Mouse (Mus musculus): ENCODE results near the gene Tmem35b. TPM values are rescaled to one million over a fixed set of nuclear protein-coding genes. Genes with fewer than 3 reads are reported as not detected.
"Not testable (repeated sequence)": the region's sequence is repeated elsewhere in the genome, so short reads cannot be mapped to it uniquely, and the experiment has no call there.

The Tmem35b gene
- 15.3 and 20.1 TPM in 2 replicates for polyA plus RNA-seq (2016; fragmentation: Nextera tagmentation; extraction: Ambion mirVana)

DNA sequence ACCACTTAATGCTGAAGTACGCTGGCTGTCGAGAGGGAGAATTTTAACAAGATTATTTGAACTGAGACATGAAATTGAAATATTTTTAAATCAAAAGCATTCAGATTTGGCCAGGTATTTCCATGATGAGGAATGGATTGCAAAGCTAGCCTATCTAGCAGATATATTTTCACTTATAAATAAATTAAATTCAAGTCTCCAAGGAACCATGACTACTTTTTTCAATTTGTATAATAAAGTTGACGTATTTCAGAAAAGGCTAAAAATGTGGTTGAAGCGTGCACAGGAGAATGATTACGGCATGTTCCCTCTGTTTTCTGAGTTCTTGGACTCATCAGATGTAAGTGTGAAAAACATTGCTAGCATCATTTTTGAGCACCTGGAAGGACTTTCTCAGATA is at the start of gene Tmem35b:
Gene Tmem35b, plus strand, starts transcription at position 301 of the 400 bp plus-strand sequence.
- 96% methylated on average over 5 of the region's 5 CpGs for WGBS
- DNase-seq (ENCODE audit: low spot score): no peak
- Histone ChIP-seq H3K9me3 (replicated peaks) (no peaks in the 10 kb centered on the region), H3K27ac (replicated peaks) (no peak within 1 kb of the TSS), H3K36me3 (peaks cover 2% of the 10 kb centered on the region), H3K4me1 (peaks cover 20% of the 10 kb centered on the region), H3K27me3 (ENCODE audit: low read depth, poor library complexity, severe bottlenecking) (no peaks in the 10 kb centered on the region), H3K4me3 (no peak within 1 kb of the TSS)

GRCm38 (mm10) chr4:127074915-127075314 is 48.6 kb upstream of the Tmem35b start:
- Histone ChIP-seq H3K9me3 (replicated peaks) (peaks cover 7% of the 10 kb centered on the region; the same call in 1 of the 2 replicates), H3K36me3 (no peaks in the 10 kb centered on the region), H3K27ac (replicated peaks) (no peak overlapping the region), H3K4me3 (no peak overlapping the region), H3K4me1 (peaks cover 11% of the 10 kb centered on the region), H3K27me3 (ENCODE audit: low read depth, poor library complexity, severe bottlenecking) (no peaks in the 10 kb centered on the region)
- WGBS: 74% methylated on average over 1 of the region's 1 CpGs
- DNase-seq (ENCODE audit: low spot score): no peak

- under 1% methylated on average over 46 of the region's 46 CpGs for WGBS
- Histone ChIP-seq H3K9me3 (replicated peaks) (0 out of 2 replicates have a peak, but pooled peaks cover 1% of the 10 kb centered on the region), H3K36me3 (no peaks in the 10 kb centered on the region), H3K4me3 (peak within 1 kb of the TSS; percentile 64), H3K4me1 (peaks cover 11% of the 10 kb centered on the region), H3K27me3 (ENCODE audit: low read depth, poor library complexity, severe bottlenecking) (no peaks in the 10 kb centered on the region), H3K27ac (replicated peaks) (peak within 1 kb of the TSS; percentile 87)
- DNase-seq (ENCODE audit: low spot score): peak; percentile 97
Measured at GRCm38 (mm10) chr4:127076875-127077548, 46.5 kb upstream of the Tmem35b start, which contains the start of gene Zmym6. Gene Zmym6 (plus strand): TSS chr4:127077383.

DNA sequence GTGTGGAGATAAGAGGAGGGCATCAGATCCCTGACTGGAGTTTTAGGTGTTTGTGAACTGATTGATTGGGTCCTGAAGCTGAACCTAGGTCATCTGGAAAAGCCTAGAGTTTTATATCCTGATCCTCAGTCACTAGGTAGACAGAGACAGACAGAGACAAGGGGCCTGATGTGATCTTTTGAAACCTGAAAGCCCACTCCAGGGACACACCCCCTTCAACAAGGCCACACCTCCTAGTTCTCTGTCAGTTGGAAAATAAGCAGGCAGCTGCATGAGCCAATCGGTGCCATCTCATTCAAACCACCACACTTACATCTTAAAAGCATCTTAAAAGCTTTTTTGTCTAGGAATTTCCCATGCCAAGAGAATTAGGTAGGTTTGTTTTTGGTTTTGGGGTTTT is 42.7 kb upstream of the Tmem35b start:
- 55% methylated on average over 1 of the region's 1 CpGs for WGBS
- H3K4me3 ChIP-seq: no peak overlapping the region
- H3K27ac ChIP-seq (replicated peaks): no peak overlapping the region
- H3K4me1 ChIP-seq: peaks cover 11% of the 10 kb centered on the region
- no peaks in the 10 kb centered on the region for H3K36me3 ChIP-seq
- no peak for DNase-seq (ENCODE audit: low spot score)
- no peaks in the 10 kb centered on the region for H3K9me3 ChIP-seq (replicated peaks)
- no peaks in the 10 kb centered on the region for H3K27me3 ChIP-seq (ENCODE audit: low read depth, poor library complexity, severe bottlenecking)

DNA sequence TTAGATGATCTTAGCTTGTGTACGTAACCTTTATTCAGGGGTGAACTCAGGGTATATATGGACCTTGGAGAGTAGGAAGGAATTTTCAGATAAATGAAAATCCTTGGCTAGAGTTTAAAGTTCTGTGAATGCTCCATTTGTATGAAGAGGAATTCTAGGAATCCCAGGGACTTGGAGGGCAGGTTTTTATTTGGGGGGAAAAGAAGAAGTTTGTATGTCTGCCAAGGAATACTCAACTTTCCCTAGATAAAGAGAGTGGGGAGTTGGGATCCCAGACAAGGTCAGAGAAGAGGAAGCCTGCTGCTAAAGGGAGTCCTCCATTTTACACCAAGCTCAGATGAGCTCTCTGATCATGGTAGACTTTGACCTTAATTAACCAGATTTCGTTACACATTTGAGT is 40.4 kb upstream of the Tmem35b start:
- peaks cover 8% of the 10 kb centered on the region; the same call in 1 of the 2 replicates for H3K36me3 ChIP-seq

DNA sequence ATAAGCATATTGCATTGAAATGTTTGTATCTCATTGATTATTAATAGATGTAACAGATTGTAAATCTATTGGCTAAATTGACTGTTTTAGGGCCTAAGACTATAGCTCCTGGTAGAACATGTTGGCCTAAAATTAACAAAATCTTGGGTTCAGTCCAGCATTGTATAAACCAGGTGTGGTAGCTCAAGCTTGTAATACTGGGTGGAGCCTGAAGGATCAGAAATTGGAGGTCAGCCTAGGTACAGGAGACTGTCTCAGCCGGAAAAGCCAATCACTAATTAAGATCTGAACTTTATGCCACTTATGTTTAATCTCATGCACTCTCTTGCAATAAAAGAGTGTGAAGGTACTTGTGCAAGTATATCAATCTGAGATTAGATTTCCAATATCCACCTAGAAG is 37.7 kb upstream of the Tmem35b start:
- no peaks in the 10 kb centered on the region for H3K27me3 ChIP-seq (ENCODE audit: low read depth, poor library complexity, severe bottlenecking)
- H3K36me3 ChIP-seq: peaks cover 32% of the 10 kb centered on the region
- no peak overlapping the region for H3K4me3 ChIP-seq
- DNase-seq (ENCODE audit: low spot score): no peak
- 88% methylated on average over 1 of the region's 1 CpGs for WGBS
- no peak overlapping the region for H3K27ac ChIP-seq (replicated peaks)
- H3K4me1 ChIP-seq: no peaks in the 10 kb centered on the region
- no peaks in the 10 kb centered on the region for H3K9me3 ChIP-seq (replicated peaks)

More for the DNA sequence above, 40.4 kb upstream of the Tmem35b start:
- peaks cover 2% of the 10 kb centered on the region for H3K4me1 ChIP-seq
- DNase-seq (ENCODE audit: low spot score): no peak
- H3K4me3 ChIP-seq: no peak overlapping the region
- H3K27ac ChIP-seq (replicated peaks): no peak overlapping the region
- no peaks in the 10 kb centered on the region for H3K9me3 ChIP-seq (replicated peaks)
- no peaks in the 10 kb centered on the region for H3K27me3 ChIP-seq (ENCODE audit: low read depth, poor library complexity, severe bottlenecking)
- 87% methylated on average over 2 of the region's 2 CpGs for WGBS

DNA sequence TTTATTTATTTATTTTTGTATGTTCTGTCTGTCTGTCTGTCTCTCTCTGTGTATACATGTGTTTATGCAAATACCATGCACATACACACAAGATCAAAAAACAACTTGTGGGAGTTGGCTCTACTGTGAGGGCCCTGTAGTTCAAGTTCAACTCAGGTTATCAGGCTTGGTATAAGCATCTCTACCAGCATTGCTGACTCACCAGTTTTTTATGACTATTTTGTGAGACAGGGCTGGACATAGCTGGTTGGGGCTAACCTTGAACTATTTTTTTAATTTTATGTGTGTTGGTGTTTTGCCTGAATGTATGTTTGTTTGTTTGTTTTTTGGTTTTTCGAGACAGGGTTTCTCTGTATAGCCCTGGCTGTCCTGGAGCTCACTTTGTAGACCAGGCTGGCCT is 32.3 kb upstream of the Tmem35b start:
- Histone ChIP-seq H3K27ac (replicated peaks) (no peak overlapping the region), H3K4me1 (no peaks in the 10 kb centered on the region), H3K4me3 (no peak overlapping the region), H3K36me3 (peaks cover 52% of the 10 kb centered on the region), H3K27me3 (ENCODE audit: low read depth, poor library complexity, severe bottlenecking) (no peaks in the 10 kb centered on the region), H3K9me3 (replicated peaks) (no peaks in the 10 kb centered on the region)
- DNase-seq (ENCODE audit: low spot score): no peak
- 84% methylated on average over 1 of the region's 1 CpGs for WGBS

DNA sequence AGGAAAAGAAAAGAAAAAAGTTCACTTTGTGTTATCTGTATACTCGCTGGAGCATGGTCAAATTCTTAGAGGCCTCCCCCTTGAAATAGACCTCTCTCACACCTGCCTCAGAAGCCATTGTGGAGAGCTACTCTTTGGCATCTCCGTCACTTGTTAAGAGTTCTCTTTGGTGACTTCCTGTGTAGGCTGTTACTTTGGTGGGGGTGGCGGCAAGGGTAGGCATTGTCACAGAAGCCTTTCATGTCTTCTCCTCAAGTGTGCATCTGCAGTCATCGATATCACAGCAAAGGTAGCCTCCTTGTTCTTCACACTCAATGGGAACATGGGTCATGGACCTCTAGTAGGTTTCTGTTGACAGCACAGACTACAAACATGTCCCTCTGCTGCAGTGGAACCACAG is 28.4 kb upstream of the Tmem35b start:
- WGBS: 89% methylated on average over 4 of the region's 4 CpGs
- Histone ChIP-seq H3K4me3 (no peak overlapping the region), H3K27ac (replicated peaks) (no peak overlapping the region), H3K9me3 (replicated peaks) (no peaks in the 10 kb centered on the region), H3K27me3 (ENCODE audit: low read depth, poor library complexity, severe bottlenecking) (no peaks in the 10 kb centered on the region), H3K36me3 (peaks cover 30% of the 10 kb centered on the region), H3K4me1 (no peaks in the 10 kb centered on the region)
- no peak for DNase-seq (ENCODE audit: low spot score)

GRCm38 (mm10) chr4:127099552-127099951 is 23.9 kb upstream of the Tmem35b start:
- not testable (repeated sequence) for H3K27me3 ChIP-seq (ENCODE audit: low read depth, poor library complexity, severe bottlenecking); H3K27ac ChIP-seq (replicated peaks); DNase-seq (ENCODE audit: low spot score); H3K4me1 ChIP-seq; H3K9me3 ChIP-seq (replicated peaks); H3K4me3 ChIP-seq
- WGBS: 92% methylated on average over 1 of the region's 2 CpGs
- peaks cover 23% of the 10 kb centered on the region for H3K36me3 ChIP-seq

GRCm38 (mm10) chr4:127107566-127107965 is 15.9 kb upstream of the Tmem35b start:
- Histone ChIP-seq H3K36me3 (peaks cover 36% of the 10 kb centered on the region), H3K4me3 (no peak overlapping the region), H3K27ac (replicated peaks) (no peak overlapping the region), H3K27me3 (ENCODE audit: low read depth, poor library complexity, severe bottlenecking) (no peaks in the 10 kb centered on the region), H3K9me3 (replicated peaks) (0 out of 2 replicates have a peak, but pooled peaks cover 3% of the 10 kb centered on the region), H3K4me1 (no peaks in the 10 kb centered on the region)
- WGBS: 93% methylated on average over 4 of the region's 4 CpGs
- DNase-seq (ENCODE audit: low spot score): no peak

DNA sequence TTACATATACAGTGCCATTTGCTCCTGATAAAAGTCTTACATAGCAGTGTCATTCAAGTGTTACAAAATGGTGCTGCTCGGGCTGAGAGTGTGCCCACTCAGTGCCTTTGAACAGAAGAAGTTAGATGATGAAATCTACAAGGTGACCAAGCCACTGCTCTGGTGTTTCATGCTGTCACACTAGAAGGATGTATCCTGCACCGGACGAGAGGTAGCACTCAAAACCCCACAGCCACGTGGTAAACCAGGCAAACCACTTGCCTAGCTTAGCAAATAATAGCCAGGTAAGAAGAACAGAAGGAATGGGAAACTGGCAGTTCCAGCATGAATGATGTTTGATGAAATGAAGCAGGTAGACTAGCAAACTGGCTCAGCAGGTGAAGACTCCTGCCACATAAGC is 12.9 kb upstream of the Tmem35b start:
- Histone ChIP-seq H3K4me3 (no peak overlapping the region), H3K27ac (replicated peaks) (no peak overlapping the region), H3K36me3 (peaks cover 30% of the 10 kb centered on the region), H3K4me1 (no peaks in the 10 kb centered on the region), H3K27me3 (ENCODE audit: low read depth, poor library complexity, severe bottlenecking) (no peaks in the 10 kb centered on the region), H3K9me3 (replicated peaks) (0 out of 2 replicates have a peak, but pooled peaks cover 3% of the 10 kb centered on the region)
- no peak for DNase-seq (ENCODE audit: low spot score)
- WGBS: 82% methylated on average over 4 of the region's 4 CpGs

GRCm38 (mm10) chr4:127124331-127124730 is 840 bp downstream of the Tmem35b start:
- peaks cover 20% of the 10 kb centered on the region for H3K4me1 ChIP-seq
- WGBS: 88% methylated on average over 1 of the region's 1 CpGs
- no peak overlapping the region for H3K27ac ChIP-seq (replicated peaks)
- no peaks in the 10 kb centered on the region for H3K27me3 ChIP-seq (ENCODE audit: low read depth, poor library complexity, severe bottlenecking)
- H3K36me3 ChIP-seq: peaks cover 11% of the 10 kb centered on the region
- H3K4me3 ChIP-seq: no peak overlapping the region
- no peaks in the 10 kb centered on the region for H3K9me3 ChIP-seq (replicated peaks)
- no peak for DNase-seq (ENCODE audit: low spot score)

GRCm38 (mm10) chr4:127125834-127126463 is 2.5 kb downstream of the Tmem35b start:
- peak; percentile 88 for DNase-seq (ENCODE audit: low spot score)
- peak overlapping the region; percentile 77 for H3K4me3 ChIP-seq
- no peaks in the 10 kb centered on the region for H3K27me3 ChIP-seq (ENCODE audit: low read depth, poor library complexity, severe bottlenecking)
- H3K27ac ChIP-seq (replicated peaks): peak overlapping the region; percentile 80
- no peaks in the 10 kb centered on the region for H3K9me3 ChIP-seq (replicated peaks)
- H3K4me1 ChIP-seq: peaks cover 20% of the 10 kb centered on the region
- 3% methylated on average over 35 of the region's 35 CpGs for WGBS
- H3K36me3 ChIP-seq: peaks cover 12% of the 10 kb centered on the region
